23 mouse cellular contexts compared by ENCODE assay signal in the genomic region with DNA sequence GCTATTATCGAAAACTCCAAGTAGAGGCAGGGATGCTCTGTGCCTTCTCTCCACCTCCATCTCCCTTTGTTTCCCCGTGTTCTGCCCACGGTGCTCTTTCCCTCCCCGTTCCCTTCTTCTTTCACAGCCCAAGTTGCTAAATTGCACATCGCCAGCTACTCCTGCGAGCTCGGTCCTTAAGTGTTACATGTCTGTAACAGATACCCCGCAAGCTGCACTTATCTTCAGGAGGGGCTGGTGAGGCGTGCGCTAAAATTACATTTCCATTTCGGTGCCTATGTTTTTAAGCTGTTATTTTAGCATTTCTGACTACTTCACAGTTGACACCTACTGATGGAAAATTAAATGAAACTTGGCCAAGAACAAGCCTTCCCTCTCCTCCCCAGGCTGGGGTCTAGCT. TPM values are rescaled to one million over a fixed set of nuclear protein-coding genes. Genes with fewer than 3 reads are reported as not detected.
DNase-seq lines count a peak whose midpoint lies in the region; ATAC-seq and TF ChIP-seq lines count a peak whose summit lies in the region.
"Had no signal": no experiment of that assay in that cellular context is flagged by ENCODE, and none has a peak within 500 bp of the region (broad histone marks: within the 10 kb centered on the region; RNA-seq: fewer than 3 reads in every experiment).

No protein-coding gene starts in this region.

- no peaks in the 10 kb centered on the region for H3K9me3 ChIP-seq in forebrain, postnatal 0 days (ENCODE audit: low read length)
- no peaks in the 10 kb centered on the region; the same call in 1 of the 2 replicates for H3K9me3 ChIP-seq in neural tube, embryonic 15.5 days (replicated peaks)
- H3K9me3 ChIP-seq in hindbrain, postnatal 0 days (ENCODE audit: low read length), result no peaks in the 10 kb centered on the region
- H3K9me3 ChIP-seq: stomach, embryonic 15.5 days had no signal

- H3K27ac ChIP-seq in forebrain, postnatal 0 days (ENCODE audit: low read depth, low read length), result 0 out of 2 replicates have a peak overlapping the region, but pooled peaks have one; percentile 2
- H3K27ac ChIP-seq in neural tube, embryonic 15.5 days (replicated peaks), result no peak overlapping the region
- no peak overlapping the region for H3K27ac ChIP-seq in hindbrain, postnatal 0 days
- H3K27ac ChIP-seq: heart, embryonic 13.5 days; stomach, embryonic 15.5 days had no signal

- no peak overlapping the region for H3K4me3 ChIP-seq in forebrain, postnatal 0 days (ENCODE audit: low read depth, low read length)
- H3K4me3 ChIP-seq in neural tube, embryonic 15.5 days (replicated peaks), result no peak overlapping the region
- no peak overlapping the region for H3K4me3 ChIP-seq in hindbrain, postnatal 0 days (ENCODE audit: low read length)
- H3K4me3 ChIP-seq: heart, embryonic 13.5 days; stomach, embryonic 15.5 days had no signal

- no peaks in the 10 kb centered on the region for H3K27me3 ChIP-seq in forebrain, postnatal 0 days (ENCODE audit: insufficient read depth, low read length)
- H3K27me3 ChIP-seq in neural tube, embryonic 15.5 days (replicated peaks), result no peaks in the 10 kb centered on the region
- no peaks in the 10 kb centered on the region for H3K27me3 ChIP-seq in hindbrain, postnatal 0 days (ENCODE audit: insufficient read depth, low read length)
- H3K27me3 ChIP-seq: stomach, embryonic 15.5 days had no signal

- peaks cover 20% of the 10 kb centered on the region for H3K4me1 ChIP-seq in forebrain, postnatal 0 days (ENCODE audit: insufficient read depth)
- peaks cover 9% of the 10 kb centered on the region for H3K4me1 ChIP-seq in neural tube, embryonic 15.5 days
- H3K4me1 ChIP-seq in hindbrain, postnatal 0 days (ENCODE audit: insufficient read depth, low read length), result no peaks in the 10 kb centered on the region
- H3K4me1 ChIP-seq: heart, embryonic 13.5 days; stomach, embryonic 15.5 days had no signal

- no peaks in the 10 kb centered on the region for H3K36me3 ChIP-seq in forebrain, postnatal 0 days (ENCODE audit: insufficient read depth)
- no peaks in the 10 kb centered on the region for H3K36me3 ChIP-seq in neural tube, embryonic 15.5 days
- H3K36me3 ChIP-seq in hindbrain, postnatal 0 days (ENCODE audit: insufficient read depth, low read length), result no peaks in the 10 kb centered on the region
- H3K36me3 ChIP-seq: heart, embryonic 13.5 days; stomach, embryonic 15.5 days had no signal

- 41% methylated on average over 11 of the region's 11 CpGs for WGBS in forebrain, postnatal 0 days
- WGBS in neural tube, embryonic 15.5 days, result 67% methylated on average over 11 of the region's 11 CpGs
- WGBS in hindbrain, postnatal 0 days, result 74% methylated on average over 11 of the region's 11 CpGs

- H3K9ac ChIP-seq in forebrain, postnatal 0 days, result no peak overlapping the region
- no peak overlapping the region for H3K9ac ChIP-seq in neural tube, embryonic 15.5 days (replicated peaks)
- H3K9ac ChIP-seq in hindbrain, postnatal 0 days (replicated peaks; ENCODE audit: low read length), result no peak overlapping the region
- H3K9ac ChIP-seq: heart, embryonic 13.5 days; stomach, embryonic 15.5 days had no signal

- TF ChIP-seq CTCF in forebrain, postnatal 0 days (IDR thresholded peaks at IDR 0.05; ENCODE audit: low read depth), result no peak
- TF ChIP-seq CTCF in hindbrain, postnatal 0 days (IDR thresholded peaks at IDR 0.05; ENCODE audit: low read depth), result no peak

- DNase-seq in right cerebral cortex, adult 18-20 months, result peak; percentile 47
- no peak for DNase-seq in right cerebral cortex, postnatal 14 days
- DNase-seq in forebrain, postnatal 0 days, result peak; percentile 50
- peak; percentile 46 to 57 for DNase-seq in left cerebral cortex, adult 9 months (ENCODE audit: low spot score in 2 of 2)
- peak; percentile 55 to 72 for DNase-seq in right cerebral cortex, postnatal 36 days (ENCODE audit: low spot score in 2 of 2)
- DNase-seq in hindbrain, postnatal 0 days (ENCODE audit: low spot score), result no peak
- DNase-seq in urinary bladder, postnatal 14 days (ENCODE audit: low spot score), result no peak
- DNase-seq: adrenal gland, adult 8-10 months; cerebellum, adult 11 months; cerebellum, postnatal 14 days; embryo, embryonic 11 days; gastrocnemius, postnatal 10 days; heart, adult 18-20 months; heart, postnatal 36 days; kidney, adult 18-20 months; kidney, postnatal 10 days; liver; lung, postnatal 10 days; thymus, adult 2 months had no signal

- H3K4me2 ChIP-seq in forebrain, postnatal 0 days (ENCODE audit: low read depth), result no peak overlapping the region
- H3K4me2 ChIP-seq in neural tube, embryonic 15.5 days, result no peak overlapping the region
- no peak overlapping the region for H3K4me2 ChIP-seq in hindbrain, postnatal 0 days (ENCODE audit: low read depth, low read length)
- H3K4me2 ChIP-seq: heart, embryonic 13.5 days; stomach, embryonic 15.5 days had no signal

- ATAC-seq in forebrain, postnatal 0 days, result peak; percentile 50
- ATAC-seq in neural tube, embryonic 15.5 days (ENCODE audit: low FRiP score), result no peak
- no peak for ATAC-seq in hindbrain, postnatal 0 days
- ATAC-seq: midbrain, embryonic 16.5 days had no signal

RNA-seq across cellular contexts. Expression of gene Rplp1, which starts 46.7 kb away (rescaled TPM):
- total RNA-seq in forebrain, postnatal 0 days (2014; rRNA removed), result 3,281 and 3,879 TPM in 2 replicates
- polyA plus RNA-seq in forebrain, postnatal 0 days (2015; fragmentation: Nextera tagmentation; extraction: Ambion mirVana), result 995 and 1,414 TPM in 2 replicates
- polyA plus RNA-seq in neural tube, embryonic 15.5 days (2015; fragmentation: Nextera tagmentation; extraction: Ambion mirVana), result 998 and 1,098 TPM in 2 replicates
- total RNA-seq in hindbrain, postnatal 0 days (2014; rRNA removed), result 2,832 and 4,239 TPM in 2 replicates
- 1,070 and 1,080 TPM in 2 replicates for polyA plus RNA-seq in hindbrain, postnatal 0 days (2015; fragmentation: Nextera tagmentation; extraction: Ambion mirVana)

Comparison
In these comparisons a context has a peak if more than half of its experiments do, and no peak if none do; other contexts are left out.
1. DNase-seq: peak in right cerebral cortex, adult 18-20 months (single experiment), forebrain, postnatal 0 days (single experiment), left cerebral cortex, adult 9 months (2 of 2) and right cerebral cortex, postnatal 36 days (2 of 2); none in right cerebral cortex, postnatal 14 days (single experiment), hindbrain, postnatal 0 days (single experiment) and urinary bladder, postnatal 14 days (single experiment).